Mouse (Mus musculus): Measurements from ENCODE around the gene Ghdc. TPM values are rescaled to one million over a fixed set of nuclear protein-coding genes. Genes with fewer than 3 reads are reported as not detected.

Gene Ghdc
- polyA plus RNA-seq, 1 experiment from 2014 or later, result 2.1 TPM

DNA sequence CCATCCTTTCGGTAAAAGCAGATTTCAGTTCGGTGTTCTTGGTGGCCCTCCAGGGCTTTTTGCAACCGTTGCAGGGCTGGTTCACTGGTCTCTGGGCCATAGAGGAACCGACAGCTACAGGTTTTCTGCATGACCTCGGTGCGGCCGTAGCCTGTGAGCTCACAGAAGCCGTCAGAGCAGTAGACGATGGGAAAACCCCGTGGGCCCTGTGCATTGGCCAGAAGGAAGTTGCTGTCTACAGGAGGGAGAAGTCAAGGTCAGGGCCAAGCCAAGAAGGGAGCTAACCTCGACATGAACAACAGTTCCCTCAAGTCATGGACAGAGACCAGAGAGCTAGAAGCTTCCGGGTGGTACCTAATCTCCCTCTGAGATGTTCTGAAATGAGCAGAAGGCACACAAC is 13.2 kb downstream of the Ghdc start:
- Histone ChIP-seq H3K4me1 (replicated peaks; ENCODE audit: control insufficient read depth, insufficient read depth, low read length) (peaks cover 6% of the 10 kb centered on the region), H3K4me3 (ENCODE audit: low read depth, low read length) (no peak overlapping the region), H3K9ac (ENCODE audit: low read depth, low read length) (no peak overlapping the region), H3K36me3 (ENCODE audit: control insufficient read depth, insufficient read depth, low read length) (no peaks in the 10 kb centered on the region), H3K9me3 (ENCODE audit: control insufficient read depth, low read length) (no peaks in the 10 kb centered on the region), H3K4me2 (replicated peaks; ENCODE audit: low read depth, low read length) (no peak overlapping the region), H3K27ac (ENCODE audit: low read depth, low read length) (no peak overlapping the region), H3K27me3 (ENCODE audit: control insufficient read depth, insufficient read depth, low read length) (peaks cover 17% of the 10 kb centered on the region)
- 91% methylated on average over 12 of the region's 12 CpGs for WGBS
- no peak for ATAC-seq (ENCODE audit: low FRiP score)
- DNase-seq (ENCODE audit: low spot score), result no peak

DNA sequence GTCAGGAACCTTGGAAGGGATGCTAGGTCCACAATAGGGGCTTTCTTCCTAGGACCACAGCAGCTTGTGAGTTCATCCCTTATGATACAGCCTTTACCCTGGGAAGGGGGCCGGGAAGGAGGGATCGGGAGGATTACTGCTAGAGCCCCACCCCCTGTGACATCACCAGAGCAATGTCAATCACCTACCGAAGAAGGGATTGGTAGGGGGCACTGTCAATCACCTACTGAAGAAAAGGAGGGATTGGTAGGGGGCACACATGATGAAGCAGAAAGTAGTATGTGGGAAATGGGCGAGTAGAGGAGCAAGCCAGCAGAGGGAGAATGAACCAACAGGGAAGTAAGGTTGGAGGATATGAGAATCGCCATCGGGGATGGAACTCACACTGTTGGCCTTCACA is 14.3 kb downstream of the Ghdc start:
- ATAC-seq (ENCODE audit: low FRiP score) (no peak), DNase-seq (ENCODE audit: low spot score) (no peak)
- H3K4me3 ChIP-seq (ENCODE audit: low read depth, low read length), result no peak overlapping the region
- no peaks in the 10 kb centered on the region for H3K36me3 ChIP-seq (ENCODE audit: control insufficient read depth, insufficient read depth, low read length)
- WGBS, result 52% methylated on average over 6 of the region's 6 CpGs
- H3K9ac ChIP-seq (ENCODE audit: low read depth, low read length), result no peak overlapping the region
- no peak overlapping the region for H3K27ac ChIP-seq (ENCODE audit: low read depth, low read length)
- H3K4me2 ChIP-seq (replicated peaks; ENCODE audit: low read depth, low read length), result no peak overlapping the region
- H3K9me3 ChIP-seq (ENCODE audit: control insufficient read depth, low read length), result no peaks in the 10 kb centered on the region
- H3K27me3 ChIP-seq (ENCODE audit: control insufficient read depth, insufficient read depth, low read length), result peaks cover 14% of the 10 kb centered on the region
- peaks cover 6% of the 10 kb centered on the region for H3K4me1 ChIP-seq (replicated peaks; ENCODE audit: control insufficient read depth, insufficient read depth, low read length)

DNA sequence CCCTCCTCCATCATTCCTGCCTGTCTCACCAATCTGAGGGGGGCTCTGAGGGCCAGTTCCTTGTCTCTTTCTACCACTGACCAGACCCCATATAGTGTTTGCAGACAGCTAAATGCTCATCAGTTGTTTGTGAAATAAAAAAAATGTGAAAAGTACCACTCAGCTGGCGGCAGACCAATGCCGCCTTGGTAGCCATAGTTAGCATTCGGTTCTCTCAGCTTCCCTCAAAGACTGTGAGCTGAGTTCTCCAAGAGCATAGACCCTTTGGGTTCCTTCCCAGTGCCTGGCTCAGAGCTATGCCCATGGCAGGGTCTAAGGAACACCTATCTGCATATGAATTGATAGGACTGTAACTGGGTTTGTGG is 16.1 kb downstream of the Ghdc start:
- H3K27me3 ChIP-seq (ENCODE audit: control insufficient read depth, insufficient read depth, low read length), result peaks cover 6% of the 10 kb centered on the region
- ATAC-seq (ENCODE audit: low FRiP score) (no peak), DNase-seq (ENCODE audit: low spot score) (no peak)
- WGBS, result 94% methylated on average over 3 of the region's 3 CpGs
- H3K9ac ChIP-seq (ENCODE audit: low read depth, low read length), result no peak overlapping the region
- H3K36me3 ChIP-seq (ENCODE audit: control insufficient read depth, insufficient read depth, low read length), result no peaks in the 10 kb centered on the region
- H3K27ac ChIP-seq (ENCODE audit: low read depth, low read length), result no peak overlapping the region
- H3K9me3 ChIP-seq (ENCODE audit: control insufficient read depth, low read length), result no peaks in the 10 kb centered on the region
- no peak overlapping the region for H3K4me3 ChIP-seq (ENCODE audit: low read depth, low read length)
- H3K4me2 ChIP-seq (replicated peaks; ENCODE audit: low read depth, low read length), result no peak overlapping the region
- H3K4me1 ChIP-seq (replicated peaks; ENCODE audit: control insufficient read depth, insufficient read depth, low read length), result peaks cover 4% of the 10 kb centered on the region

DNA sequence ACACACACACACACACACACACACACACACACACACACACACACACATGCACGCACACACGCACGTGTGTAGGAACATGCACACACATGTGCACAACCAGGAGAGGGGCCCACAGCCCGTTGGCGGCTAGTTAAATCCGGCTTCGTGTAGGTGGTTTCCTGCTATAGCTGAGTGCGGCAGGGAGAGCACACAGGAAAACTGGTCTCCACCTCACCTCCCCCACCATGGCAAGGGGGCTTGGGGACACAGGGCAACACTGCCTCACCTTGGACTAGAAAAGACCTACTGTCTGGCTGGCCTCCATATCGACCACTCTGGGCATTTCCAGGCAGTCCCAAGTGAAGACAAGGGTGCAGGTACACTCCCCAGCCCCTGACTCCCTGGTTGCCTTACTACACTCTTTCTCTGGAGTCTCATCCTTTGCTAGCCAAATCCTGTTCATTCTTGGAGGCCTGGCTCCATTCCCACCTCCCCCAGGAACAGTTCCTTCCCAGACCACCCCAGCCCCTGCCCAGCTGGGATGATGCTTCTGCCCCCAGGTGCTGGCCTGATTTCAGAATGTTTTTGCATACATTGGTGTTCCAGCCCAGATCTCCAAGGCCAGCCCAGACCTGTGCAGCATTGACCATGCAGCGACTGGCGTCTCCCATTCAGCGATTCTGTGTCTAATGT is 16.6 kb downstream of the Ghdc start:
- H3K9me3 ChIP-seq (ENCODE audit: control insufficient read depth, low read length), result no peaks in the 10 kb centered on the region
- no peak overlapping the region for H3K4me2 ChIP-seq (replicated peaks; ENCODE audit: low read depth, low read length)
- no peak for ATAC-seq (ENCODE audit: low FRiP score)
- H3K9ac ChIP-seq (ENCODE audit: low read depth, low read length), result no peak overlapping the region
- no peaks in the 10 kb centered on the region for H3K36me3 ChIP-seq (ENCODE audit: control insufficient read depth, insufficient read depth, low read length)
- no peak for DNase-seq (ENCODE audit: low spot score)
- peaks cover under 1% of the 10 kb centered on the region for H3K4me1 ChIP-seq (replicated peaks; ENCODE audit: control insufficient read depth, insufficient read depth, low read length)
- WGBS, result 87% methylated on average over 12 of the region's 12 CpGs
- H3K27ac ChIP-seq (ENCODE audit: low read depth, low read length), result no peak overlapping the region
- H3K4me3 ChIP-seq (ENCODE audit: low read depth, low read length), result no peak overlapping the region
- peaks cover 1% of the 10 kb centered on the region for H3K27me3 ChIP-seq (ENCODE audit: control insufficient read depth, insufficient read depth, low read length)

DNA sequence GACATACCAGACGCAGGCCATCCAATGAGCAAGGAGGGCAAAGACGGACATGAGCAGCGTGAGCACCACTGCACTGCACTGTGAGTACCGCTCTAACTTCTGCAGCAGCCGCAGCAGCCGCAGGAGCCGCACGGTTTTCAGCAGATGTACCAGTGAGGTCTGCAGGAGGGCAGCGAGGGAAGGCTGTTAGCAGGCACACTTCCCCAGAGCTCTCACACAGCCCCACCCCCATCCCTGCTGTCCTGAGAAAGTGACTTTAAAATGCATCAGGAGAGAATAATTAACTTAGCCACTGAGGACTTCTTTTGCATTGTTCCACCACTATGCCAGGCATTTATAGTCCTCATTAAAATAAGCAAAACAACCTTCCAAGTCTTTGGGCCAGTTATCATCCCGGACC is 18.5 kb downstream of the Ghdc start:
- no peaks in the 10 kb centered on the region for H3K9me3 ChIP-seq (ENCODE audit: control insufficient read depth, low read length)
- H3K4me2 ChIP-seq (replicated peaks; ENCODE audit: low read depth, low read length), result no peak overlapping the region
- WGBS, result 30% methylated on average over 10 of the region's 10 CpGs
- no peak overlapping the region for H3K9ac ChIP-seq (ENCODE audit: low read depth, low read length)
- H3K27me3 ChIP-seq (ENCODE audit: control insufficient read depth, insufficient read depth, low read length), result no peaks in the 10 kb centered on the region; the same call in 1 of the 2 replicates
- H3K27ac ChIP-seq (ENCODE audit: low read depth, low read length), result no peak overlapping the region
- H3K36me3 ChIP-seq (ENCODE audit: control insufficient read depth, insufficient read depth, low read length), result no peaks in the 10 kb centered on the region
- DNase-seq (ENCODE audit: low spot score) (no peak), ATAC-seq (ENCODE audit: low FRiP score) (no peak)
- H3K4me3 ChIP-seq (ENCODE audit: low read depth, low read length), result no peak overlapping the region
- H3K4me1 ChIP-seq (replicated peaks; ENCODE audit: control insufficient read depth, insufficient read depth, low read length), result no peaks in the 10 kb centered on the region

DNA sequence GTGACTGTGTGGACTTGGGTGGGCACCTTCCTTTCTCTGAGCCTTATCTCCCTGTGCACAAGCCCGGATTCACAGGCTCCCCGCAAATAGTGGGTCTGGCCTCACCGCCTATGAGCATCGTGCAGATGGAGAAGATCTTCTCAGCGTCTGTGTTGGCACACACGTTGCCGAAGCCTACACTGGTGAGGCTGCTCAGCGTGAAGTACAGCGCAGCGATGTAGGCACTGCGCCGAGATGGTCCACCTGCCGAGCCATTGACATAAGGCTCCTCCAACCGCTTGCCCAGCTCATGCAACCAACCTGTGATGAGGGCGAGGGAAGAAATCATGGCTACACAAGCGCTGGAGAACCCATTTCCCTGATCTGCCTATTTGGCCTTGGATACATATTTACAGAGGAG is 20.6 kb downstream of the Ghdc start:
- Histone ChIP-seq H3K4me2 (replicated peaks; ENCODE audit: low read depth, low read length) (no peak overlapping the region), H3K9me3 (ENCODE audit: control insufficient read depth, low read length) (no peaks in the 10 kb centered on the region), H3K27ac (ENCODE audit: low read depth, low read length) (no peak overlapping the region), H3K27me3 (ENCODE audit: control insufficient read depth, insufficient read depth, low read length) (no peaks in the 10 kb centered on the region), H3K4me1 (replicated peaks; ENCODE audit: control insufficient read depth, insufficient read depth, low read length) (no peaks in the 10 kb centered on the region), H3K9ac (ENCODE audit: low read depth, low read length) (no peak overlapping the region), H3K4me3 (ENCODE audit: low read depth, low read length) (no peak overlapping the region), H3K36me3 (ENCODE audit: control insufficient read depth, insufficient read depth, low read length) (no peaks in the 10 kb centered on the region)
- 85% methylated on average over 16 of the region's 16 CpGs for WGBS
- DNase-seq (ENCODE audit: low spot score) (no peak), ATAC-seq (ENCODE audit: low FRiP score) (no peak)

DNA sequence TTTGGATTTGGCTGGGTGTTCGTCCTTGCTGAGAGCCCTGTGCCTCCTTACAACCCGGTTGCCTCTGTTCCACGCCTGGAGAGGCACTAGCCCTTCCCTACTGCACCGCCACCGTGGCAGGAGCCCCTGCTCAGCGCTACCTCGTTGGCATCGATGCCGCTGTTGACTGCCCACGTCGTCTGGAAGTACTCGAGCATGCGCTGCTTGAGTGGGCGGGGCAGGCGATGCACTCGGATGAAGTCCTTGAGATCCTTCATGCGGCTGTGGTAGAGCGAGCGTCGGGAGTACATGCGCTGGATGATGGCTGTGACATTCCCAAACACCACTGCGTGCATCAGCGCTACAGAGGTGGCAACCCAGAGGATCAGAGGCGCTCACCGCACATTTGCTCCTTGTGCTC is 21.3 kb downstream of the Ghdc start:
- WGBS, result 48% methylated on average over 25 of the region's 25 CpGs

DNA sequence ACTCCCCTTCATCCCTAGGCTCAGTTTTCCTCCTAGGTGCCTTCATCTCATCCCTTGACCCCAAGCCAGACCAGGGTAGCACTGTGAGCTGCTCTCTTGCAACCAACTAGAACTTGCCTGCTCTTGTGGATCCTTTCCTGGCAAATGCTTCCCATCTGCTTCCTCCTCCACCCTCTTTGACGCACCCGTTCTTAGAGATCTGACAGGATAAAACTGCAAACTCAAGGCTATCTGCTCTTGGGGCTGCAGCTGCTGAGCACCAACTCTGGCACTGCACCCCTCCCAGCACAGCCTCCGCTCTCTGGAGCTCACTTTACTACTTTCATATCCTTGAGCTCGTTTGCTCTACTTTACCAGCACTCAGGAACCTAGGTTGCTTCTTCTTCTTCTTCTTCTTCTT is 22.1 kb downstream of the Ghdc start:
- H3K36me3 ChIP-seq (ENCODE audit: control insufficient read depth, insufficient read depth, low read length), result no peaks in the 10 kb centered on the region
- DNase-seq (ENCODE audit: low spot score) (no peak), ATAC-seq (ENCODE audit: low FRiP score) (no peak)
- no peaks in the 10 kb centered on the region for H3K9me3 ChIP-seq (ENCODE audit: control insufficient read depth, low read length)
- WGBS, result 81% methylated on average over 4 of the region's 4 CpGs
- no peak overlapping the region for H3K27ac ChIP-seq (ENCODE audit: low read depth, low read length)
- H3K27me3 ChIP-seq (ENCODE audit: control insufficient read depth, insufficient read depth, low read length), result no peaks in the 10 kb centered on the region
- no peak overlapping the region for H3K4me2 ChIP-seq (replicated peaks; ENCODE audit: low read depth, low read length)
- no peaks in the 10 kb centered on the region for H3K4me1 ChIP-seq (replicated peaks; ENCODE audit: control insufficient read depth, insufficient read depth, low read length)
- H3K4me3 ChIP-seq (ENCODE audit: low read depth, low read length), result no peak overlapping the region
- no peak overlapping the region for H3K9ac ChIP-seq (ENCODE audit: low read depth, low read length)

More for the DNA sequence above, 21.3 kb downstream of the Ghdc start:
- no peaks in the 10 kb centered on the region for H3K27me3 ChIP-seq (ENCODE audit: control insufficient read depth, insufficient read depth, low read length)
- H3K9me3 ChIP-seq (ENCODE audit: control insufficient read depth, low read length), result no peaks in the 10 kb centered on the region
- H3K9ac ChIP-seq (ENCODE audit: low read depth, low read length), result no peak overlapping the region
- no peak overlapping the region for H3K4me2 ChIP-seq (replicated peaks; ENCODE audit: low read depth, low read length)
- no peak for ATAC-seq (ENCODE audit: low FRiP score)
- no peak overlapping the region for H3K27ac ChIP-seq (ENCODE audit: low read depth, low read length)
- H3K4me1 ChIP-seq (replicated peaks; ENCODE audit: control insufficient read depth, insufficient read depth, low read length), result no peaks in the 10 kb centered on the region
- no peak overlapping the region for H3K4me3 ChIP-seq (ENCODE audit: low read depth, low read length)
- H3K36me3 ChIP-seq (ENCODE audit: control insufficient read depth, insufficient read depth, low read length), result no peaks in the 10 kb centered on the region
- DNase-seq (ENCODE audit: low spot score), result no peak

DNA sequence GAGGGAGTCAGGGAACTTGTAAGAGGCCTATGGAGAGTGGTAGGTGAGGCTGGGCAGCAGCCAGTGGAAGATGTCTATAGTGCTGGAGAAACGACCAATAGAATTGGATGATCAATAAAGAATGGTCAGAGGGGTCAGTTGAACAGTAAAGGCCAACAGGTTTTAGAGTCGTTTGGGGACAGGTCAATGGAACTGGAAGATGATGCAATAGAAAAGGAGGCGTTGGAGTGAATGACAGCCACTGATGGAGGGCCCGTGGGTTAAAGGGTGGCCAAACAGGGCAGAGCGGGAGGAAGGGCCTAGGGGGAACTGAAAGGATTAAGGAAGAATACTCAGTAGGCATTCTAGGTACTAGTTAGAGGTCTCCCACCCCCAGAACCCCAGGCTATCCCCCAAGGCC is 23.6 kb downstream of the Ghdc start:
- H3K4me1 ChIP-seq (replicated peaks; ENCODE audit: control insufficient read depth, insufficient read depth, low read length), result no peaks in the 10 kb centered on the region
- DNase-seq (ENCODE audit: low spot score) (no peak), ATAC-seq (ENCODE audit: low FRiP score) (no peak)
- H3K9me3 ChIP-seq (ENCODE audit: control insufficient read depth, low read length), result no peaks in the 10 kb centered on the region
- H3K4me2 ChIP-seq (replicated peaks; ENCODE audit: low read depth, low read length), result no peak overlapping the region
- H3K27me3 ChIP-seq (ENCODE audit: control insufficient read depth, insufficient read depth, low read length), result no peaks in the 10 kb centered on the region
- no peak overlapping the region for H3K27ac ChIP-seq (ENCODE audit: low read depth, low read length)
- no peak overlapping the region for H3K4me3 ChIP-seq (ENCODE audit: low read depth, low read length)
- H3K36me3 ChIP-seq (ENCODE audit: control insufficient read depth, insufficient read depth, low read length), result no peaks in the 10 kb centered on the region
- 67% methylated on average over 5 of the region's 5 CpGs for WGBS
- no peak overlapping the region for H3K9ac ChIP-seq (ENCODE audit: low read depth, low read length)
